ENCODE assay signal across 8 mouse cellular contexts in genomic region chr8:57312031-57312981, GRCm38 (mm10). TPM values are rescaled to one million over a fixed set of nuclear protein-coding genes. Genes with fewer than 3 reads are reported as not detected.
DNase-seq lines count a peak whose midpoint lies in the region; ATAC-seq and TF ChIP-seq lines count a peak whose summit lies in the region.

No protein-coding gene starts in this region.

- WGBS in heart, embryonic 11.5 days (ENCODE audit: insufficient replicate concordance) = under 1% methylated on average over 30 of the region's 30 CpGs
- 2% methylated on average over 29 of the region's 30 CpGs for WGBS in limb, embryonic 14.5 days

- H3K4me2 ChIP-seq in heart, embryonic 11.5 days = peak overlapping the region; percentile 97
- peak overlapping the region; percentile 93 for H3K4me2 ChIP-seq in limb, embryonic 14.5 days (replicated peaks; ENCODE audit: low read depth, low read length, severe bottlenecking)

- no peaks in the 10 kb centered on the region for H3K36me3 ChIP-seq in testis, adult 2 months (ENCODE audit: control insufficient read depth, insufficient read depth, low read length)
- no peaks in the 10 kb centered on the region for H3K36me3 ChIP-seq in heart, embryonic 11.5 days (ENCODE audit: control insufficient read depth, insufficient read depth, low read length)
- no peaks in the 10 kb centered on the region for H3K36me3 ChIP-seq in limb, embryonic 14.5 days (ENCODE audit: control insufficient read depth, insufficient read depth, low read length)

- peaks cover 6% of the 10 kb centered on the region for H3K4me1 ChIP-seq in testis, adult 2 months (ENCODE audit: control insufficient read depth, insufficient read depth, low read length)
- peaks cover 19% of the 10 kb centered on the region for H3K4me1 ChIP-seq in heart, embryonic 11.5 days (ENCODE audit: control insufficient read depth, insufficient read depth, low read length)
- peaks cover 18% of the 10 kb centered on the region for H3K4me1 ChIP-seq in limb, embryonic 14.5 days (ENCODE audit: control insufficient read depth, insufficient read depth, low read length)

- peak overlapping the region; percentile 43 for H3K4me3 ChIP-seq in testis, adult 2 months (ENCODE audit: control insufficient read depth, low read depth, low read length)
- peak overlapping the region; percentile 53 for H3K4me3 ChIP-seq in heart, embryonic 11.5 days (ENCODE audit: low read depth, low read length)
- H3K4me3 ChIP-seq in limb, embryonic 14.5 days (replicated peaks; ENCODE audit: low read length) = peak overlapping the region; percentile 44

- peak overlapping the region; percentile 85 for H3K9ac ChIP-seq in heart, embryonic 11.5 days (ENCODE audit: low read depth, low read length)
- H3K9ac ChIP-seq in limb, embryonic 14.5 days (ENCODE audit: low read depth, low read length, severe bottlenecking) = peak overlapping the region; percentile 63

- no peak for TF ChIP-seq POLR2A in testis, adult 2 months (IDR thresholded peaks at IDR 0.05; ENCODE audit: control insufficient read depth, low read depth, low read length)
- no peak for TF ChIP-seq POLR2A in limb, embryonic 14.5 days (IDR thresholded peaks at IDR 0.05; ENCODE audit: borderline replicate concordance, extremely low read depth, insufficient read depth, insufficient read length)

- no peak for DNase-seq in testis, postnatal 14 days (ENCODE audit: low spot score)
- peak; percentile 59 for DNase-seq in limb, embryonic 14.5 days (ENCODE audit: low spot score)
- DNase-seq in T-cell, adult 2 months (ENCODE audit: low spot score) = no peak
- DNase-seq in spleen, adult 18-20 months = no peak
- DNase-seq in lung, adult 18-20 months = no peak

- 0 out of 2 replicates have a peak, but pooled peaks cover 3% of the 10 kb centered on the region for H3K27me3 ChIP-seq in testis, adult 2 months (ENCODE audit: control insufficient read depth, insufficient read depth, low read length)
- no peaks in the 10 kb centered on the region for H3K27me3 ChIP-seq in heart, embryonic 11.5 days (ENCODE audit: control insufficient read depth, insufficient read depth, low read length)
- H3K27me3 ChIP-seq in limb, embryonic 14.5 days (ENCODE audit: control insufficient read depth, insufficient read depth, low read length) = 0 out of 2 replicates have a peak, but pooled peaks cover 4% of the 10 kb centered on the region

- no peak for TF ChIP-seq CTCF in testis, adult 2 months (IDR thresholded peaks at IDR 0.05; ENCODE audit: control insufficient read depth, insufficient read depth, insufficient replicate concordance, low read depth, low read length)

- no peak overlapping the region for H3K27ac ChIP-seq in testis, adult 2 months (ENCODE audit: control insufficient read depth, insufficient read depth, low read depth, low read length)
- peak overlapping the region; percentile 92 for H3K27ac ChIP-seq in heart, embryonic 11.5 days (ENCODE audit: low read depth, low read length)
- peak overlapping the region; percentile 79 for H3K27ac ChIP-seq in limb, embryonic 14.5 days (replicated peaks; ENCODE audit: low read depth, low read length)

- ATAC-seq in heart, embryonic 11.5 days (replicated peaks; ENCODE audit: insufficient number of reproducible peaks, low FRiP score, low TSS enrichment) = peak; percentile 49
- ATAC-seq in limb, embryonic 14.5 days (ENCODE audit: low FRiP score, low read depth) = peak; percentile 66
- ATAC-seq in cerebellum, adult (ENCODE audit: insufficient number of reproducible peaks, low FRiP score, low TSS enrichment) = no peak

- no peaks in the 10 kb centered on the region for H3K9me3 ChIP-seq in heart, embryonic 11.5 days (replicated peaks; ENCODE audit: control insufficient read depth, low read length)
- H3K9me3 ChIP-seq in limb, embryonic 14.5 days (ENCODE audit: control insufficient read depth, low read length) = no peaks in the 10 kb centered on the region

RNA-seq across cellular contexts. Expression of gene Hand2, which starts 8.5 kb away (rescaled TPM):
- 0.05 TPM in 2 replicates for polyA plus RNA-seq in testis, adult 2 months (2012; rRNA removed)
- 17.2 and 17.9 TPM in 2 replicates for polyA plus RNA-seq in heart, embryonic 11.5 days (2014; fragmentation: Nextera tagmentation; extraction: Ambion mirVana)
- polyA plus RNA-seq in limb, embryonic 14.5 days (2012; rRNA removed) = 33.4 and 36.2 TPM in 2 replicates
- 9.8 and 13.5 TPM in 2 replicates for polyA plus RNA-seq in limb, embryonic 14.5 days (2014; fragmentation: Nextera tagmentation; extraction: Ambion mirVana)

Comparison
In these comparisons a context has a peak if more than half of its experiments do, and no peak if none do; other contexts are left out.
1. RNA of gene Hand2, which starts 8.5 kb away (polyA plus RNA-seq): 9.8 to 36.2 TPM in limb, embryonic 14.5 days and 17.2 to 17.9 TPM in heart, embryonic 11.5 days; 0.05 TPM in testis, adult 2 months; every median in the first group is over 10 times any median in the second.
2. Peak in every context shown above with its lines, with median percentiles within 50 percentile points of each other: H3K4me3 ChIP-seq.